Mouse (Mus musculus): ENCODE results near the gene Gm47996. TPM values are rescaled to one million over a fixed set of nuclear protein-coding genes. Genes with fewer than 3 reads are reported as not detected.
"Not testable (repeated sequence)": the region's sequence is repeated elsewhere in the genome, so short reads cannot be mapped to it uniquely, and the experiment has no call there.

Gm47996 gene
- polyA plus RNA-seq (2012), result 0.36 TPM in 2 replicates

GRCm38 (mm10) chr1:151209824-151210355 lies at the start of gene Gm47996:
Gene Gm47996, plus strand, starts transcription at chr1:151210131.
- not testable (repeated sequence) for TF ChIP-seq GATA1 (IDR thresholded peaks at IDR 0.05; ENCODE audit: low read length)

GRCm38 (mm10) chr1:151166031-151166430 lies 43.9 kb upstream of the Gm47996 start:
- TF ChIP-seq GATA1 (IDR thresholded peaks at IDR 0.05; ENCODE audit: low read length), result no peak

- TF ChIP-seq GATA1 (IDR thresholded peaks at IDR 0.05; ENCODE audit: low read length), result no peak
Measured at GRCm38 (mm10) chr1:151167297-151168047, 42.5 kb upstream of the Gm47996 start.

- TF ChIP-seq GATA1 (IDR thresholded peaks at IDR 0.05; ENCODE audit: low read length), result no peak
Measured at GRCm38 (mm10) chr1:151168637-151169036, 41.3 kb upstream of the Gm47996 start.

GRCm38 (mm10) chr1:151171572-151172461 lies 38.1 kb upstream of the Gm47996 start:
- no peak for TF ChIP-seq GATA1 (IDR thresholded peaks at IDR 0.05; ENCODE audit: low read length)

GRCm38 (mm10) chr1:151177030-151177936 lies 32.6 kb upstream of the Gm47996 start:
- TF ChIP-seq GATA1 (IDR thresholded peaks at IDR 0.05; ENCODE audit: low read length), result peak; percentile 94

GRCm38 (mm10) chr1:151177937-151178271 lies 32.0 kb upstream of the Gm47996 start:
- no peak for TF ChIP-seq GATA1 (IDR thresholded peaks at IDR 0.05; ENCODE audit: low read length)

GRCm38 (mm10) chr1:151178505-151179083 lies 31.3 kb upstream of the Gm47996 start:
- TF ChIP-seq GATA1 (IDR thresholded peaks at IDR 0.05; ENCODE audit: low read length), result no peak

GRCm38 (mm10) chr1:151180167-151180566 lies 29.8 kb upstream of the Gm47996 start:
- peak; percentile 36 for TF ChIP-seq GATA1 (IDR thresholded peaks at IDR 0.05; ENCODE audit: low read length)

GRCm38 (mm10) chr1:151182266-151182665 lies 27.7 kb upstream of the Gm47996 start, which contains the start of gene Gm47985:
Gene Gm47985, plus strand, starts transcription at chr1:151182537.
- not testable (repeated sequence) for TF ChIP-seq GATA1 (IDR thresholded peaks at IDR 0.05; ENCODE audit: low read length)

- TF ChIP-seq GATA1 (IDR thresholded peaks at IDR 0.05; ENCODE audit: low read length), result no peak
Measured at GRCm38 (mm10) chr1:151188469-151188868, 21.5 kb upstream of the Gm47996 start.

- TF ChIP-seq GATA1 (IDR thresholded peaks at IDR 0.05; ENCODE audit: low read length), result not testable (repeated sequence)
Measured at GRCm38 (mm10) chr1:151192075-151192474, 17.9 kb upstream of the Gm47996 start, which contains the start of gene Gm8947. Gene Gm8947, plus strand, starts transcription at chr1:151192376.

GRCm38 (mm10) chr1:151198120-151198519 lies 11.8 kb upstream of the Gm47996 start, which contains the start of gene Gm47995:
Gene Gm47995, plus strand, starts transcription at chr1:151198448.
- TF ChIP-seq GATA1 (IDR thresholded peaks at IDR 0.05; ENCODE audit: low read length), result not testable (repeated sequence)

GRCm38 (mm10) chr1:151203818-151204217 lies 6.1 kb upstream of the Gm47996 start, which contains the start of gene 3110040M04Rik:
Gene 3110040M04Rik, plus strand, starts transcription at chr1:151204121.
- not testable (repeated sequence) for TF ChIP-seq GATA1 (IDR thresholded peaks at IDR 0.05; ENCODE audit: low read length)
